27 mouse cellular contexts compared by ENCODE assay signal in the genomic region with DNA sequence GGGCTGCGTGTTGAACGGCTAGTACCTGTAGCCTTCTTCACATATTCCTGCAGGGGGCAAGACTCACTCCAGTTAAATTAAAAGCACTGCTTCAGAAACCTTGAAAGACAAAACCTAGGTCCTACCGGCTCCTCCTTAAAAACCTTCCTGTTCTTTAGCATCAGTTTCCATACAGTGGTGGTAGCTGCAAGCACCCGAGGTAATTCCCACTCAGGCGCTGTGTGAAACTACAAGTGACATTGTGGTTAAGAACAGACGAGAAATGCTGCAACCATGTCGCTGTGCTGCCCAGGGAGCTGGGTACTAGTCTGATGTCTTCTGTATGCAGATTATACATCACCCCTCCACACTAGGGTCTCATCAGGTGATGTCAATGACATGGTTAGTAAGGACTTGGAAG. TPM values are rescaled to one million over a fixed set of nuclear protein-coding genes. Genes with fewer than 3 reads are reported as not detected.
"Had no signal": no experiment of that assay in that cellular context is flagged by ENCODE, and none has a peak within 500 bp of the region (broad histone marks: within the 10 kb centered on the region; RNA-seq: fewer than 3 reads in every experiment).

No protein-coding gene starts in this region.

- H3K36me3 ChIP-seq: heart, embryonic 13.5 days; heart, embryonic 15.5 days; intestine, embryonic 15.5 days; limb, embryonic 10.5 days; limb, embryonic 12.5 days; liver, embryonic 13.5 days; liver, embryonic 15.5 days had no signal

- H3K9me3 ChIP-seq: heart, embryonic 13.5 days; heart, embryonic 15.5 days; intestine, embryonic 15.5 days; limb, embryonic 10.5 days; limb, embryonic 12.5 days; liver, embryonic 13.5 days; liver, embryonic 15.5 days had no signal

- H3K4me1 ChIP-seq: heart, embryonic 13.5 days; heart, embryonic 15.5 days; intestine, embryonic 15.5 days; limb, embryonic 10.5 days; limb, embryonic 12.5 days; liver, embryonic 13.5 days; liver, embryonic 15.5 days had no signal

- H3K27me3 ChIP-seq: heart, embryonic 13.5 days; heart, embryonic 15.5 days; intestine, embryonic 15.5 days; limb, embryonic 12.5 days; liver, embryonic 13.5 days; liver, embryonic 15.5 days had no signal

- DNase-seq: gastrocnemius, postnatal 14 days; gastrocnemius, postnatal 36 days; heart, adult 18-20 months; heart, postnatal 14 days; heart, postnatal 36 days; kidney, adult 18-20 months; kidney, adult 8-10 months; kidney, postnatal 10 days; kidney, postnatal 25 days; kidney, postnatal 4 days; liver; liver, embryonic 13.5 days had no signal

- H3K4me3 ChIP-seq: heart, embryonic 13.5 days; heart, embryonic 15.5 days; intestine, embryonic 15.5 days; layer of hippocampus, adult 2 months; left cerebral cortex, adult 2 months; limb, embryonic 10.5 days; limb, embryonic 12.5 days; liver, embryonic 13.5 days; liver, embryonic 15.5 days had no signal

- H3K4me2 ChIP-seq: heart, embryonic 11.5 days; heart, embryonic 13.5 days; heart, embryonic 15.5 days; hindbrain, embryonic 14.5 days; intestine, embryonic 15.5 days; limb, embryonic 12.5 days; liver, embryonic 11.5 days; liver, embryonic 13.5 days; liver, embryonic 15.5 days had no signal

- ATAC-seq: hindbrain, embryonic 16.5 days; inflammation-experienced regulatory T-cells, adult 6 months; intestine, embryonic 15.5 days; intestine, postnatal 0 days had no signal

- H3K27ac ChIP-seq: heart, embryonic 13.5 days; heart, embryonic 15.5 days; hindbrain, embryonic 14.5 days; intestine, embryonic 15.5 days; layer of hippocampus, adult 2 months; left cerebral cortex, adult 2 months; limb, embryonic 10.5 days; limb, embryonic 12.5 days; liver, embryonic 13.5 days; liver, embryonic 15.5 days had no signal

- H3K9ac ChIP-seq: heart, embryonic 13.5 days; heart, embryonic 15.5 days; hindbrain, embryonic 14.5 days; intestine, embryonic 15.5 days; limb, embryonic 12.5 days; liver, embryonic 13.5 days; liver, embryonic 15.5 days had no signal

RNA-seq across cellular contexts. Expression of gene Arnt2, which starts 25.9 kb away (rescaled TPM):
- total RNA-seq: hematopoietic stem cell, adult 5-6 weeks had no signal
